Mouse (Mus musculus): Measurements from ENCODE around the gene AI854703.
"Not testable (repeated sequence)": the region's sequence is repeated elsewhere in the genome, so short reads cannot be mapped to it uniquely, and the experiment has no call there.

AI854703 gene

DNA sequence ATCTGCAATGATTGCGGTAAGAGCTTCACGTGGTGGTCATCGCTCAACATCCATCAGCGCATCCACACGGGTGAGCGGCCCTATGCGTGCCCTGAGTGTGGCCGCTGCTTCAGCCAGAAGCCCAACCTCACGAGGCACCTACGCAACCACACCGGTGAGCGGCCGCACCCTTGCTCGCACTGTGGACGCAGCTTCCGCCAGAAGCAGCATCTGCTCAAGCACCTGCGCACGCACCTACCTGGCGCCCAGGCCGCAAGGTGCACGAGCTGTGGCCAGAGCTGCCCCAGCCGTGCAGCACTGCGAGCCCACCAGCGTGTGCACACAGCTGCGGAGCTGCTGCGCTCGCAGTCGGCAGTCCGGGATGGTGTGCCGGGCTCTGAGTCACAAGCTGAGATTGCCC is 6.5 kb upstream of the AI854703 start:
- DNase-seq = no peak

- not testable (repeated sequence) for DNase-seq
These were observed 4.2 kb upstream of the AI854703 start for GRCm38 (mm10) chr6:48622186-48622843.

DNA sequence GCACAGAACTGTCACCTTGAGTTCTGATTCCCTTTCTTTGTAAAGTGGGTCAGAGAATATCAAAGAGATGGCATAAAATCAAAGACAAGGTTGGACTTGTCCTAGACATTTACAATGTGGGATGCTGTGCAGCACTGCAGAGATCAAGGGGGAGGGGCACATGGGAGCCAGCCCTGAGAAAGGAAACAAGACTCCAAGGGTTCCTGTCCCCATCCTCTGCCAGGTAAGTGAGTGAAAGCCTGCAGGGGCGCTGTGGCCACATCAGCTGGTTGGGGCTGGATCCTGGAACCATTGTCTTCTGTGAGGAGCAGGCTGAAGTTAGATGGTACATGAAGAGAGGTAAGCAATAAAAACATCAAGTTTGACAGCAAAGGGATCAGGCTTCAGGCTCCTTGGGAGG is 3.1 kb upstream of the AI854703 start:
- DNase-seq = no peak

DNA sequence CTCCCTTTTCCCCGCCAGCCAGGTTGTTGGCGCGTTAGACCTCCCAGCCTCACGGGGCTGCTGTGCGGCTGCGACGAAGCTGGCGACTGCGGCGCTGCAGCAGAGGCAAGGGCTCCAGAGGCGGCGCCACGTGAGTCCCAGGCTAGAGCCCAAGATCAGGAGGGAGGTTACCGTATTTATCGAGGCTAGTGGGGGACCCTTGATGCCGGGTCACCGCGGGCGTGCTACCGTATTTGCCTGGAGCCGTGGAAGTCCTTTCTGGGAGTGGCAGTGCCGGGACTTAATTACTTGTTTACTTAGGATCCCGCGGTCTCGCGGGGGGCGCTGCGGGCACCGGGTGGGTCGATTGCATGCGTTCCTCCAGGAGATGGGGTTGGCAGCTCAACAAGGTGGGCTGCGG is 420 bp downstream of the AI854703 start:
- peak; percentile 80 for DNase-seq

GRCm38 (mm10) chr6:48627511-48627924 is 954 bp downstream of the AI854703 start:
- no peak for DNase-seq

GRCm38 (mm10) chr6:48628377-48628776 is 1.8 kb downstream of the AI854703 start:
- no peak for DNase-seq

- peak; percentile 76 for DNase-seq
These were observed 2.5 kb downstream of the AI854703 start for GRCm38 (mm10) chr6:48628808-48629660.

DNA sequence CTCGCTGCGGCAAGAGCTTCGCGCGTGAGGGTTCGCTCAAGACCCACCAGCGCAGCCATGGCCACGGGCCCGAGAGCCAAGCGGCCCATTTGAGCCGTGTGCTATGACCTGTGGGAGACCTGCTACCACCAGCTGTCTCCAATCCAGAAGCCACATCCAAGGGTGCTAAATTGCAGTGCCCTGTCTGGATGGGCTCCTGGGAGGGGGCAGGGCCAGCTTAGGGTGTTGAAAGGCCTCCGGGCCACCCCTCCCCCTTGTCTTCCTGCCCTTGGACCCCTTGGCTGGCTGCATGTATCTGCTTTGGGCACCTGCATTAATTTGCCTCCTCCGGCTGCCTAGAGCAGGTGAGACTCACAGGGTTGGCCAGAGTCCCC is 3.1 kb downstream of the AI854703 start:
- no peak for DNase-seq

GRCm38 (mm10) chr6:48630831-48631230 is 4.3 kb downstream of the AI854703 start:
- no peak for DNase-seq

GRCm38 (mm10) chr6:48635105-48635504 is 8.5 kb downstream of the AI854703 start:
- DNase-seq = no peak

- no peak for DNase-seq
These were observed 10.0 kb downstream of the AI854703 start for GRCm38 (mm10) chr6:48636515-48636914.

DNA sequence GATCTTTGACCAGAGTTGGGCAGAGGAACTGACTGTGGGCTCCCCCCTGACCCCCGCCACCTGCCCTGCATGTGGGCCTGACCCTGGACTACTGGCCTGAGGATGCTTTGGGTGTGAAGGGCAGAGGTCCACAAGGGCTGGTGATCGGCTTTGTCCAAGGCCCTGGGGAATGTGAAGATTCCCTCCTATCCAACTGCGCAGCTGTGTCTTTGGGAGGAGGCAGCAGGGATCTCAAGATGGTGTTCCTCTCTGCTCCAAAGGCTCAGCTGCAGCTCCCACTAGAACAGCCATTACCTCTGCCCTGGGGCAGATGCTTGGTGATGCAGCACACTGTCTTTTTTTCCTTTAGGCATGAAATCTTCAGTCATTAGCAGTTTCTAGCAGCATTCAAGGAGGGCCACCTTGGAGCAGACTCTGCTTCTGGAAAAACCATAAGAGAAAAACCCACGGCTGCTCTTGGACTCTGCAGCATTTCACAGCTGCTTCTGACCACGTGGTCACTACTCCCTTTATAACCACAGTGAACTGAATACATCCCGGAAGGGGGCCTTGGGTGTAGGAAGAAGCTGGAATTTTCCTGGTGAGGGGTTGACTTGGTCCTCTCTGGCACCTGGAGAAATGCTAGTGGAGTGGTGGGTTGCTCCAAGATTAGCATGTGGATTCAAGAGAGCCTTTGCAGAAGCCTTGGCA is 11.4 kb downstream of the AI854703 start:
- DNase-seq = no peak

DNA sequence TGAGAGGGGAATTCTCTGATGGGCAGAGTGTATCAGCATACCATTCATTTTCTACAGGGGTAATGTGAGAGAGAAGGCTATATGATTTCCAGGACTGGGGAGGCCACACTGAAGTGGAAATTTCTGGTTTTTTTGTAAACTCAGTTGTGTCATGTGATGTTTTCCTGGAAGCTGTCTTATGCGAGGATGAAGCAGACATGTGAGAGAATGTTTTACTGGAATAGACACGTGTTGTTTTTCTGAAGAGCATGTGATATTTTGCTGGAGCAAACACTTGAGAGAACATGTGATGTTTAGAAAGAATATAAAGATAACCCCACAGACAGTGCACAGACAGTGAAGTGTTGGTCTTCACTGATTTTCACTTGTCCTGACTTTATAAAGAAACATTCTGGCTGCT is 12.0 kb downstream of the AI854703 start:
- DNase-seq = no peak

- DNase-seq = no peak
These were observed 14.8 kb downstream of the AI854703 start for GRCm38 (mm10) chr6:48641391-48641790.

- DNase-seq = no peak
These were observed 16.3 kb downstream of the AI854703 start for GRCm38 (mm10) chr6:48642764-48643292.

- DNase-seq = peak; percentile 44
These were observed 19.2 kb downstream of the AI854703 start for GRCm38 (mm10) chr6:48645660-48646308.

GRCm38 (mm10) chr6:48646309-48646690 is 19.7 kb downstream of the AI854703 start:
- no peak for DNase-seq

- no peak for DNase-seq
These were observed 20.4 kb downstream of the AI854703 start, which contains the start of gene Gimap8 for GRCm38 (mm10) chr6:48646995-48647394. Gene Gimap8 (plus strand): TSS chr6:48647234.

DNA sequence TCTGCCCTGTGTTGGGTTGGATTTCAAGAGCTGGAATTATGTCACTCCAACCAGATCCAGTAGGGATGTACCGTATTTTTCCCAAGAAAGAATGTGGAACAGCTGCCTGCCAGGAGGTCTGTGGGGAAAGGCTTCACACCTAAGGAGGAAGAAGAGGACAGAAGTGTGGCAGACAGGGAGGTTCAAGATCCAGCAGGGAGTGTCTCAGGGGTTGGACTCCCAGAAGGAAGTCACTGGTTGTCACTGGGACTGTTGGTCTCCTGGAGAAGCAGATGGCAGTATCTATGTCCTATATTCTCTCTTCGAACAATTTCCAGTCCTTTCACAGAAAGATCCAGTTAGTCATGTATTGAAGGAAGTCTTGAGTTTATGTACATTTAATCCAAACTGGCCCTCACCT is 21.0 kb downstream of the AI854703 start:
- no peak for DNase-seq

DNA sequence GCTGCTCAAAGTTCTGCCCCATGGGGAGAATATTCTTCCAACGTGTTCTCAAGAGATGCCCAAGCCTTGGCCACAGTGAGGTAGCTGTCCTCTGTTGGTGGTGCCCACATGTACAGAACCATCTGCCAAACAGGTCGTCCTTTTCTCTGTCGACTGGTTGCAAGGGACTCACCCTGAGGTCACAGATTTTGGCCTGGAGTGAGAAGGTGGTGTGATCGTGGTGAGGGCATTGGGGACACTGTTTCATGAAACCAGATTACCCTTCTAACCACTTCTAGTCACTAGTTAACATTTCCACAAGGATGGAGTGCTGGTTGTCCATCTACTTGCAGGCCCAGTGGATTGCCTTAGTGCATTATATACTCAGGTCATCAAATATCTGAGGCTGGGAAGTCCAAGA is 22.2 kb downstream of the AI854703 start:
- no peak for DNase-seq

GRCm38 (mm10) chr6:48650041-48650440 is 23.5 kb downstream of the AI854703 start:
- DNase-seq = no peak

- no peak for DNase-seq
These were observed 32.2 kb downstream of the AI854703 start for GRCm38 (mm10) chr6:48658721-48659120.

DNA sequence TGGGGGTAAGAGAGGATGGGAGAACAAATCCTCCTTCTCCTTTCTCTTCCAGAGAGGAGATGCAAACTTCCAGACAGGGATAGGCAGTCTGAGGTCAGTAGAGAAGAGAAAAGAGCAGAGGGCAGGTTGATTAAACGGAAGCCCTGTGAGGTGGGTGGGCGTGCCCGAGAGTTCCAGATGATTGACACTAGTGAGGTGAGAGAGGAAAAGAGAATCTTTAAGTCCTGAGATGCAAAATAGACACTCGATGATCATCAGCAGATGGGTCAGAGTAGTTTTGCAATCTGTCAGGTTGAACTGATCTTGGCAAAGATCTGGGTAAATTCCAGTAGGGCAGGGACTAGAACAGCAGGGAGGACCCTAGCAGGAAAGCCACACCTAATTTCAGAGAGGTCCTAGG is 38.2 kb downstream of the AI854703 start:
- DNase-seq = no peak

Measured in right cerebral cortex, postnatal 25 days (tissue).